Mouse (Mus musculus) bone marrow, adult 2 months (tissue): ENCODE measurements around the gene Omg. TPM values are rescaled to one million over a fixed set of nuclear protein-coding genes. Genes with fewer than 3 reads are reported as not detected.

Experiments
- H3K27ac ChIP-seq: fragments of 200-500 bp; 2 replicates; pipeline ENCODE4 v1.5.1; 2012; ENCODE audit warnings: low read depth, mild to moderate bottlenecking, control low read depth, inconsistent platforms, low read length; ENCODE audit not compliant: control insufficient read depth, poor library complexity, insufficient read depth
- H3K4me1 ChIP-seq: fragments of 200-500 bp; 2 replicates; pipeline ENCODE4 v1.6.1; 2011; ENCODE audit warnings: low read length; ENCODE audit not compliant: control insufficient read depth, insufficient read depth
- H3K4me3 ChIP-seq: fragments of 200-500 bp; replicated peaks from 2 replicates; pipeline ENCODE3; 2011; ENCODE audit warnings: mild to moderate bottlenecking, low read depth, low read length, control low read depth; ENCODE audit not compliant: control insufficient read depth
- CTCF ChIP-seq: fragments of 200-500 bp; IDR thresholded peaks from 2 replicates; pipeline ENCODE4 v1.5.1; 2011; ENCODE audit warnings: low read length, control low read depth; ENCODE audit not compliant: control insufficient read depth, insufficient read depth
- POLR2A ChIP-seq: fragments of 200-500 bp; IDR thresholded peaks from 2 replicates; pipeline ENCODE4 v1.6.1; 2011; ENCODE audit warnings: low read depth, mild to moderate bottlenecking, control low read depth, low read length, borderline replicate concordance; ENCODE audit not compliant: control insufficient read depth
- WGBS: fragments of 180-500 bp; shearing (Covaris S2); methylation state at CpG from one replicate; pipeline ENCODE4 v1.1.7; 2018; 5-methylcytosine and 5-hydroxymethylcytosine counted together
- polyA plus RNA-seq: library from polyadenylated mRNA; stranded (reverse); fragments of >200 nt; gene quantifications from 2 replicates; pipeline ENCODE4 v1.2.4, GENCODE M21; 2011; ENCODE audit warnings: low replicate concordance; ENCODE audit not compliant: missing spikeins, insufficient read depth, insufficient read length

Omg gene
- polyA plus RNA-seq, 1 experiment, result 1.6 TPM

DNA sequence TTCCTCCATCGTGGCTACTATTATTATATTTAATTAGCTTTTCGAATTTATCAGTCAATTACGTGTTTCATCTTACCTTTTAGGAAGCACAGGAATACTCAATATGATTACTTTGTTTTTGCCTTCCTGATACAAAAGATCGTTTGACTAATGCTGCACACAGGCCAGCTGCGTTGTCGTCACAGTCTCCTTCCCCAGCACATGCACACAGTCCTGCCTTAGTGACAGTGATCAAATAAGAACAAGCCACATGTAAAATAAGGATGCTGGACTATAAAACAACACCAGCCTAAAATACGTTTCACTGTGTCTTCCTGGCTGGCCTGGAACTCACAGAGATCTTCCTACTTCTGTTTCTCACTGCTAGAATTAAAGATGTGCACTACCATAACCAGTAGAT lies 622 bp upstream of the Omg start:
- Histone ChIP-seq H3K4me3 (no peak overlapping the region), H3K4me1 (no peaks in the 10 kb centered on the region), H3K27ac (no peak overlapping the region)
- TF ChIP-seq POLR2A (no peak), CTCF (no peak)
- 87% methylated on average over 7 of the region's 7 CpGs for WGBS

DNA sequence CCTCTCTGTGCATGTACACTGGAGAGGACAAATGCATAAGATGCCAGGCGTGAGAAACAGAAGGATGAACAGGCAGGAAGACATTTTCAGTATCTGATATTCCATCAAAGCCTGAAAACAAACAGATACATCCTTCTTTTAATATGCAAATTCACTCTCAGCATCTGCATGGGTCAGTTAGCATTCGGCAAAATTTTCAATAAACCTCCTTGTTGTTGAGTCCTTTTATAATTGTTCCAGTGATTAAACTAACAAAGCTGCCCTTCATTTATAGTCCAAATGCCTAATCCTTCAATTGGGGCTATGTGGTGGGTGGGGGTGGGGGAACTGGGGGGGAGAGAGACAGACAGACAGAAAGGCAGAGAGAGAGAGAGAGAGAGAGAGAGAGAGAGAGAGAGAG lies 967 bp downstream of the Omg start:
- no peaks in the 10 kb centered on the region for H3K4me1 ChIP-seq
- H3K27ac ChIP-seq, result no peak overlapping the region
- H3K4me3 ChIP-seq, result no peak overlapping the region
- TF ChIP-seq POLR2A (no peak), CTCF (no peak)
- 85% methylated on average over 2 of the region's 2 CpGs for WGBS

DNA sequence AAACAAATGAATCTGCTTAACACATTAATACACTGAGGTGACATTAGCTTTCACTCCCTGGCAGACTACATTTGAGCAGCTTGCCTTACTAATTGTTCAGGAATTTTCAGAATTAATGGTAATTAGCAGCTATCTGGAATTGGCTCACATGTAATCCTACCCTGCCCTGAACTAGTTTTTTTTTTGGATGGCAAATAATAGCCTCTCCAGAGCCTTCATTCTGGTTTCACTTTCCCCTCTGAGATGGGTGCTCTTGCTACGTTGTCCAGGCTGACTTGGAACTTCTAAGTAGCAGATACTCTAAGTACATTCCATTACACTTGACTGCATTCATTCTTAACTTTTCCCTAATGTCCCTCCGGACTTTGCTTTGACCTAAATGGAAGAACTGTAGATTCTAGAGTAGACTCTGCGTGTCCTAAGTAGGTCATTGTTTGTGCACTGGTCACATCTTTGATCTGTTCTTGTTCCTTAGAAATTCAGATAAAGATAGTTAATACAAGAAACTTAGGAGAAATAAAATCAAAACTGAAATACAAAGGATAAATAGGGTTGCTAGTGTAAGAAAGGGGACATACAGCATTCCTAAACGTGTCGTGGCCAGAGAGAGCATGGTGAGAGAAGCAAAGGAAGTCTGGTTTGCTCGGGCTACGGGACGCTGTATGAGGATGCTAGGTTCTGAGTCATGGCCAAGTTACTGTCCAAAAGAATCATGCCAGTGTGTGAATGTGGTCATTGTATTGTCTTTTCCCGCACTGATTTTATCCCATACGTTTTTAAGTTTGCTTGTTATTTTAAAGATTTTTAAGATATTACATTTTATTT lies 8.7 kb downstream of the Omg start:
- 29% methylated on average over 10 of the region's 10 CpGs for WGBS
- no peak overlapping the region for H3K4me3 ChIP-seq
- no peaks in the 10 kb centered on the region for H3K4me1 ChIP-seq
- TF ChIP-seq CTCF (no peak), POLR2A (no peak)
- H3K27ac ChIP-seq, result no peak overlapping the region

DNA sequence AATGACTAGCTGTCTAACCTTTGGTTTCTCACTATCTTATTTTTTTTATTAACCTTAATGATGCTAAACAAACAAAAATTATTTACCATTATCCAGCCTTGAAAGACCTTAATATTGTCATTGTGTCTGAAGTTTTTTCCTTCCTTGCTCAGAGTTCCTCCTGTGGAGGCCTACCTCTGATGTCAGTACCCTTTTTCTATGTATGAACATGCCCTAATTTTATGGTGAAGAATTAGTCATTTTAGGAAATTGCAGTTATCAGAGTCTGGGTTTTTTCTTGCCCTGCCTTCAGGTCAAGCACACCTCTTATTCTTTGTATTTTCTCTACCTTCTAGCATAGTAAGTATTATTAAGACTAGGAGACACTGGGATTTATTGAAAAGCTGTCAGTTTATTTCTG lies 19.2 kb downstream of the Omg start:
- no peak overlapping the region for H3K27ac ChIP-seq
- TF ChIP-seq CTCF (no peak), POLR2A (no peak)
- H3K4me1 ChIP-seq, result no peaks in the 10 kb centered on the region
- no peak overlapping the region for H3K4me3 ChIP-seq

DNA sequence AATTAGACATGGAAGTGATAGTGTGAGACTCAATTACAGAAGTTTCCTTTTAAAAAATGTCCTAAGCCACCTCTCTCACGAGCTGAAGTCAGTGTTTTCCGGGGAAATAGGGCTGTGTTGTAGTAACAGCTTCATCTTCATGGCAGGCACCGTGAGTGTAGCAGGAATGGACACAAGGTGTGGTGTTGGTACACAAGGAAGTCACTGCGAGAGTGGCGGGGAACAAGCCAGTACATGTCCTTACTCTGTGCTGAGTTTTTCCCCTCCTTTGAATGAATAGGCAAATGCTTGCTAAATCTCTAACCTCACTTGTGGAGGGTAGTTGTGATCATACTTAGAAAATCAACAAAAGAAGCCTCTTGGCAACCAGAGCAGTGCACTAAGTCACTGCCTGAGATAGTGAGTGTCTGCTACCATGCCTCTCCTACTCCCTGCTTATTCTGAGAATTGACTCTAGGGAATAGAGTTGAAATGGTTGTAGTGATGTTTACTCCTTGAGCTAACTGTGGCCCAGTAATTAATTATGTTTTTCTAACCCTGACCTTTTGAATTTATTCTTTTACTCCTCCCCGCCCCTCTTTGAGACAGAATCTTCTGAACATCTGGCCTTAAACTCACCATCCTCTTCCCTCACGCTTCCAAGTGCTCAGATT lies 19.9 kb downstream of the Omg start:
- H3K27ac ChIP-seq, result no peak overlapping the region
- TF ChIP-seq POLR2A, result no peak
- no peak for TF ChIP-seq CTCF
- no peak overlapping the region for H3K4me3 ChIP-seq
- WGBS, result 86% methylated on average over 7 of the region's 7 CpGs
- H3K4me1 ChIP-seq, result no peaks in the 10 kb centered on the region

DNA sequence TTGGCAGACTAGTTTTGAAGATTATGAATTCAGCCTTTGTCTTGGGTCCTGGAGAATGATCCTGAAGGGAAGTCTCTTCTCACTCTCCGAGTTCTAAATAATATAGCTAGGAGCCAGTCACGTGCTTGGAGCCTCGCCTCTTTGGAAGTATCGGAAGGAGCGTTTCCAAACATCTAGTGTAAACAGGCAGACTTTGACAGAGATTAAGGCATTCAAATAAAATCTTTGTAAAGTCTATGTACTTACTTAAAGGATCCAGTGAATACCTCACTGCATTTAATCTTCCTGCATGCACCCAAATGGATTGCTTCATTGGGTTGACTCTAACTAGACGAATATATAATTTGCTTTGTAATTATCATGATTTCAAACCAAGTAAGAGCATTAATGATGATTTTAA lies 20.5 kb downstream of the Omg start:
- WGBS, result 86% methylated on average over 6 of the region's 6 CpGs
- H3K4me1 ChIP-seq, result no peaks in the 10 kb centered on the region

DNA sequence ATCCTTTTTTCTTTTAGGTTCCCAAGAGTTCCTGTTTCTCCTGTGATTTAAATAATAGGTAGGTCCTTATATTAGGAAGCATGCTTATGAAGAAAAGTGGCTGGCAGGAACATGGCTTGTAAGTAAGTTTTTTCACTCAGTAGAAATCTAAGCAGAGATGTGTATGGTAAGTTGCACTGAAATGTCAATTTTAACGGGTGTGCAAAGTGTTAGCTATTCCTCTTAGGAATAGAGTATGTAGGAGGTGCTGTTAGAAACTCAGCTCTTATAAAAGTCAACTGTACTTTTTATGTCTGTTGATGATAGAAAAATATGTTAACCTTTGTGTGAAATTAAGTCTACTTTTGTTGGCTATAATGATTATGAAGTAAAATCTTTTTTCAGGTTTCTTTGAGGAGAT lies 35.8 kb downstream of the Omg start:
- WGBS, result 82% methylated on average over 1 of the region's 1 CpGs
- no peak overlapping the region for H3K27ac ChIP-seq
- TF ChIP-seq POLR2A (no peak), CTCF (no peak)
- H3K4me3 ChIP-seq, result no peak overlapping the region
- H3K4me1 ChIP-seq, result no peaks in the 10 kb centered on the region

More for the DNA sequence above, 20.5 kb downstream of the Omg start:
- Histone ChIP-seq H3K27ac (no peak overlapping the region), H3K4me3 (no peak overlapping the region)
- TF ChIP-seq POLR2A (no peak), CTCF (no peak)

DNA sequence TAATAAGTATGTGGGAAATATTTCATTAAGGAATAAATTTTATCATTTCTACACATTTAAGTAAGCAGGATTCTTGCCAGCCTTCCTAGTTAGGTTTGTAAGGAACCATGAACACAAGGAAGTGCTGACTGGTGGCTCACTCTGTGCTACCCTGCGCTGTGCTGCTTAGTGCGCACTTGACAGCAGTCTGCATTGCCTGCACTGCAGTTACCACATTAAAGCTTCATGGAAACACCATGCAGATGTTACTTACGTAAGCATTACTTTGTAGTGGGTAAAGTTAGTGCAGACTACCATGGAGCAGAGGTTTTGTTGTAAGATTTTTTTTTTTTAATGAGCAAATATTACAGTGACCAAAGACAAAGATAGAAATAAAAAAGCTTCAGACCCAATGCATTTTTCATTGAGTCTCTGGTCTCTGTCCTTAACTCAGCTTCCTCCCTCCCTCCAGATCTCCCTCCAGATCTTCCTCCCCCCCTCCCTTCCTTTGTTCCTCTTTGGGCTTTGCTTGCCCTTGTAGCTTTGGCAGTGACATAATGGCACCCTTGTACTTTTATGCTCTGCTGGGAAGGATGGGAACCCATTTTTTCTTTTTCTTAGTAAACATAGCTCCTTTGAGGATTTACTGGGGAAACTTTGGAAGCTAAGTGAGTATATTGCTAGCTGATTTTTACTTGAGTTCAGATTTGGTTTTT lies 43.0 kb downstream of the Omg start:
- no peak overlapping the region for H3K27ac ChIP-seq
- TF ChIP-seq POLR2A (no peak), CTCF (no peak)
- 72% methylated on average over 3 of the region's 3 CpGs for WGBS
- H3K4me1 ChIP-seq, result no peaks in the 10 kb centered on the region
- H3K4me3 ChIP-seq, result no peak overlapping the region
